Mouse (Mus musculus): ENCODE data around the gene Cog5. TPM values are rescaled to one million over a fixed set of nuclear protein-coding genes. Genes with fewer than 3 reads are reported as not detected.

Gene Cog5
- total and polyA plus RNA-seq, 2 experiments from 2014 or later: 18.4 to 46.9 TPM

DNA sequence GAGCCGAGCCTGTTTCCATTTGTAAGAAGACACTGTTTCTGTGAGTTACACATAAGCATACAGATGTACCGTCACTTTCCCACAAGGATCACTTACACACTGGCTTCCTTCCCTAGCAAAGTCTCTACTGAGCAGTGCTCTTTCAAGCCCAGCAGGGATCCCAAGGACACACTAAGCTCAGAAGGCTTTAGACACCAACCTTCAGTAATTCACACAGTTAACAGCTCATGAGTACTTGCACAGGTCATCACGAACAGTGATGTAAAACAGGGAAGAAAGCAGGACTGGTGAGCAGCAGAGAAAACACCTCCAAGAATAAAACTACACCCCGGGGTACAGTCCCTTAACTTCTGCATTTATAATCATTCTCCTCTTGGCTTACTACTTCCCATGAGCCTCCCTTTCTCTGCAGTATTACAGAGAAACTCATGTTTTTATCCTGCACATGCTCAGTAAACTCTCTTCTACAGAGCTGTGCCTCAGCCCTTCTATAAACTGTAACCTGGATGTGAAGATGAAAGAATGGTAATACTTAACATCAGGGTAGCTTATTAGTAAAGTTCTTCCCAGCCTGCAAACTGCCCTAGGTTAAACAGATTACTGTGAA is 283.8 kb downstream of the Cog5 start:
- Histone ChIP-seq H3K4me1 (ENCODE audit: insufficient read depth, low read length) (no peaks in the 10 kb centered on the region), H3K27me3 (ENCODE audit: insufficient read depth, low read length) (no peaks in the 10 kb centered on the region), H3K4me2 (ENCODE audit: low read depth, low read length) (no peak overlapping the region), H3K4me3 (ENCODE audit: low read length) (no peak overlapping the region), H3K36me3 (ENCODE audit: insufficient read depth, low read length) (peaks cover 18% of the 10 kb centered on the region), H3K27ac (no peak overlapping the region), H3K9me3 (ENCODE audit: low read length) (no peaks in the 10 kb centered on the region), H3K9ac (replicated peaks; ENCODE audit: low read length) (no peak overlapping the region)
- no peak for ATAC-seq
- WGBS: 98% methylated on average over 4 of the region's 4 CpGs
- DNase-seq (ENCODE audit: low spot score): no peak
- no peak for TF ChIP-seq CTCF (IDR thresholded peaks at IDR 0.05; ENCODE audit: low read depth)

DNA sequence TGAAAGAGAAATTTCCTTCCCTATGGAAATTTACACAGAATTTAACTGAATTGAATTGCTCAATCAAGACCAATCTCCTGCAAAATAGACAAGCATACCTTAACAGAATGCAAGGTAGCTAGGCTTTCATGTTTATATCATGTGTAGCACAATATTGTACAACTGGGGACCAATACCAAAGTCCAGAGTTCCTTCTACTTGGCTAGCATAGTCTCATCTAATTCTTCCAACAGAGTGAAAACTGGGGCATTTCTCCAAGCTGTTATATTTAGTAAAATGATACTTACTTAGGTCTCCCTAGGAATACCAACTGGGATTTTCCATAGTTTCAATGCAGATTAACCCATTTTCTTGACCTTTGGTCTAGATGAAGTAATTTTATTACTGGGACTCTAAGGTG is 284.4 kb downstream of the Cog5 start:
- Histone ChIP-seq H3K27ac (no peak overlapping the region), H3K4me2 (ENCODE audit: low read depth, low read length) (no peak overlapping the region), H3K27me3 (ENCODE audit: insufficient read depth, low read length) (no peaks in the 10 kb centered on the region), H3K9ac (replicated peaks; ENCODE audit: low read length) (no peak overlapping the region), H3K4me1 (ENCODE audit: insufficient read depth, low read length) (no peaks in the 10 kb centered on the region), H3K9me3 (ENCODE audit: low read length) (no peaks in the 10 kb centered on the region), H3K36me3 (ENCODE audit: insufficient read depth, low read length) (peaks cover 18% of the 10 kb centered on the region), H3K4me3 (ENCODE audit: low read length) (no peak overlapping the region)
- DNase-seq (ENCODE audit: low spot score) (no peak), ATAC-seq (no peak)
- TF ChIP-seq CTCF (IDR thresholded peaks at IDR 0.05; ENCODE audit: low read depth): no peak

DNA sequence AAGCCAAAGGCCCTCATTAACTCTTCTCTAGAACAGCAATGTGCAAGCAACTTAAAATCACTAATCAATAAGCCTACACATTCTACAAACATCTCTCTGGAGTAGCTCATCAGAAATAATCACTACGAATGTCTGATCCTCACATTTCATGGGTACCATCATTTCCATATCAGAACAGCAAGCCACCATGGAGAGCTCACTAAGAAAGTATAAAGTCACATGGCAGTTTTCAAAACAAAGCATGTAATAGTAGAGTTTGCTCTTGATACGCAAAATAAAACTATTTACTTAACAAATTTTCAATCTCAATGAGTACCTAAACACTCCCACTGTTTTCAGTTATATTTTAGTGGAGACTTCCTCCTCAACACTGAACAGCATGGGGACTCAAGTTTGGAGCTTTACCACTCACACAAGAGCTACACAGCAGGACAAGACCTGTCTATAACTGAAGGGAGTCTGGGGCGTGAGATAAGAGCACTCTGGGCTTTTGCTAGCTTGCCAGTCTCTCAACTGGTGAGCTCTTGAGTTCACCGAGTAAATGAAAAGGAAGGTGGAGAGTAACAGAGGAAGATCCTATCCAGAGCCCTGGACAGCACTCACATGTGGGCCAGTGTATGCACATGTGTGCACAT is 288.5 kb downstream of the Cog5 start:
- H3K4me2 ChIP-seq (ENCODE audit: low read depth, low read length): no peak overlapping the region
- ATAC-seq: no peak

DNA sequence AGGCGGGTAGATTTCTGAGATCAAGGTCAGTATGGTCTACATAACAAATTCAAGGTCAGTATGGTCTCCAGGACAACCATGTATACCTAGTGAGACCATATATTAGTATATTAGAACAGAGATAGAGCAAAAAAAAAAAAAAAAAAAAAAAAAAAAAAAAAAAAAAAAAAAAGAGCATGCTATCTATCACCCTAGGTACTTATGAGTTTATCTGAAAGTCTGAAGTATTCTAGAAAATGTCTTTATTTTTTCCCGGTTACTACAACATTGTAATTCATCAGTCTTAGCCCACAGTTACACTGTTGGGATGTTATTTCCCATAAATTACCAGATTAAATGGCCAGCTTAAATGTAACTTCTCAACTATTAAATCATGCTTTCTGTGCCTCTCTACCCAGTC is 289.7 kb downstream of the Cog5 start:
- Histone ChIP-seq H3K9ac (replicated peaks; ENCODE audit: low read length) (no peak overlapping the region), H3K27me3 (ENCODE audit: insufficient read depth, low read length) (no peaks in the 10 kb centered on the region), H3K4me3 (ENCODE audit: low read length) (no peak overlapping the region), H3K27ac (no peak overlapping the region), H3K4me2 (ENCODE audit: low read depth, low read length) (no peak overlapping the region), H3K4me1 (ENCODE audit: insufficient read depth, low read length) (no peaks in the 10 kb centered on the region), H3K36me3 (ENCODE audit: insufficient read depth, low read length) (peaks cover 5% of the 10 kb centered on the region), H3K9me3 (ENCODE audit: low read length) (no peaks in the 10 kb centered on the region)
- no peak for TF ChIP-seq CTCF (IDR thresholded peaks at IDR 0.05; ENCODE audit: low read depth)
- WGBS: 97% methylated on average over 2 of the region's 2 CpGs
- ATAC-seq (no peak), DNase-seq (ENCODE audit: low spot score) (no peak)

More for the DNA sequence above, 288.5 kb downstream of the Cog5 start:
- H3K4me1 ChIP-seq (ENCODE audit: insufficient read depth, low read length): no peaks in the 10 kb centered on the region
- H3K4me3 ChIP-seq (ENCODE audit: low read length): no peak overlapping the region
- 94% methylated on average over 4 of the region's 4 CpGs for WGBS
- no peaks in the 10 kb centered on the region for H3K9me3 ChIP-seq (ENCODE audit: low read length)
- no peak for DNase-seq (ENCODE audit: low spot score)
- TF ChIP-seq CTCF (IDR thresholded peaks at IDR 0.05; ENCODE audit: low read depth): no peak
- no peak overlapping the region for H3K27ac ChIP-seq
- peaks cover 13% of the 10 kb centered on the region for H3K36me3 ChIP-seq (ENCODE audit: insufficient read depth, low read length)
- H3K9ac ChIP-seq (replicated peaks; ENCODE audit: low read length): no peak overlapping the region
- no peaks in the 10 kb centered on the region for H3K27me3 ChIP-seq (ENCODE audit: insufficient read depth, low read length)

DNA sequence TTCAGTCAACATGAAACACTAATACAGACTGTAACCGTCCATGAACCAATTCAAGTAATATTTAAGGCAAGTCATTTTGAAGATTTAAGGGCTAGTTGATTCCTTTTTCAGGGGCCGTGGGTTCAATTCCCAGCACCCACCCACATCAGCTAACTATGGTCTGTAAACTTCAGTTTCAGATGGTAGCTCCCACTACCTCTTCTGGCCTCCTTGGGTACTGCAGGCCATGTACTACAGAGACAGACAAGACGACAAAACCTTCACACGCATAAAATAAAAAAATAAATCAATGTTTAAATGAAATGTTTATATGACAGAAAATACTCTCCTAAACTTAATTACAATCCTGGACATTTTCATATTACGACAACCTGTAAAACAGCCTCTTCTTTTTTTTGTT is 292.8 kb downstream of the Cog5 start:
- no peak overlapping the region for H3K4me2 ChIP-seq (ENCODE audit: low read depth, low read length)
- DNase-seq (ENCODE audit: low spot score) (no peak), ATAC-seq (no peak)
- H3K27ac ChIP-seq: no peak overlapping the region
- no peak overlapping the region for H3K9ac ChIP-seq (replicated peaks; ENCODE audit: low read length)
- no peaks in the 10 kb centered on the region for H3K4me1 ChIP-seq (ENCODE audit: insufficient read depth, low read length)
- WGBS: 95% methylated on average over 5 of the region's 5 CpGs
- no peaks in the 10 kb centered on the region for H3K27me3 ChIP-seq (ENCODE audit: insufficient read depth, low read length)
- peak; percentile 45 for TF ChIP-seq CTCF (IDR thresholded peaks at IDR 0.05; ENCODE audit: low read depth)
- no peaks in the 10 kb centered on the region for H3K9me3 ChIP-seq (ENCODE audit: low read length)
- H3K4me3 ChIP-seq (ENCODE audit: low read length): no peak overlapping the region
- no peaks in the 10 kb centered on the region for H3K36me3 ChIP-seq (ENCODE audit: insufficient read depth, low read length)

DNA sequence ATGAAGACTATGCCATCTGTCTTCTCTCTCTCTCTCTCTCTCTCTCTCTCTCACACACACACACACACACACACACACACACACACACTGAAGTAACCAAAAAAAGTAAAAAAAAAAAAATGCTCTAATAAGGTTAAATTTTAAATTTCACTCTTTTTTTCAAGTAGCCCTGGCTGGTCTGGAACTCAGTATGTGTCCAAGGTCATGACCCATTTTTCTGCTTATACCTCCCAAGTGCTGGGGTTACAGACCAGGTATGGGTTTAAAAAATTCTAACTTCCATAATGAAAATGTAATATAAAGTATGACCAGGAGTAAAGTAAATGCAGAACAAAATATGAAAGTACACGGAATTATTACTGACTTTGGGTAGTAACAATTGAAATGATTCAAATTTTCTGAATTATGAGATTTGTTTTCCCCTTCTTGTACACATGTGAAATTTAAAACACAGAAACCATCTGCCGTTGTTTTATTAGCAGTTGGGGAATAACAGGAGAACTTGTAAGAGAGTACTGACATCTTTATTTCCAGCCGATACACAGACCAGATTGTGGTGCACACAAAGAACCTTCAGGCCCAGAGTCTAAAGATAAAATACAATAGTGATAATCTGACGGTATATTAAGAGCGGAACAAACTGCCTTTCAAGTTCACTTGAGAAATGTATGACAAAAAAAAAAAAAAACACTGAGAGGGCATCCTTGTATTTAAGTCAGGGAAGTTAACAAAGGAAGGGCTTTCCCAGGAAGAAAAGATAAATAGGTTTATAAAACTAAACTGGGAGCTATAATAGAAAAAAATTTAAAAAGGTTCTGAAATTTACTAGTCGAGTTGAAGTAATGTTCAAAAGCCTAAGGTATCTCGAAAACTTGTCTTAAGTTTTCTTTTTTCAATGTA is 293.7 kb downstream of the Cog5 start:
- peak overlapping the region; percentile 84 for H3K9ac ChIP-seq (replicated peaks; ENCODE audit: low read length)
- DNase-seq (ENCODE audit: low spot score) (no peak), ATAC-seq (no peak)
- TF ChIP-seq CTCF (IDR thresholded peaks at IDR 0.05; ENCODE audit: low read depth): no peak
- no peaks in the 10 kb centered on the region for H3K4me1 ChIP-seq (ENCODE audit: insufficient read depth, low read length)
- H3K9me3 ChIP-seq (ENCODE audit: low read length): no peaks in the 10 kb centered on the region
- peak overlapping the region; percentile 98 for H3K4me3 ChIP-seq (ENCODE audit: low read length)
- H3K4me2 ChIP-seq (ENCODE audit: low read depth, low read length): peak overlapping the region; percentile 70
- 17% methylated on average over 7 of the region's 7 CpGs for WGBS
- peak overlapping the region; percentile 98; the same call in 1 of the 2 replicates for H3K27ac ChIP-seq
- no peaks in the 10 kb centered on the region for H3K27me3 ChIP-seq (ENCODE audit: insufficient read depth, low read length)
- no peaks in the 10 kb centered on the region for H3K36me3 ChIP-seq (ENCODE audit: insufficient read depth, low read length)

All from hindbrain, postnatal 0 days (tissue).